Mouse (Mus musculus) heart, postnatal 10 days (tissue): ENCODE data around the gene Stab1. TPM values are rescaled to one million over a fixed set of nuclear protein-coding genes. Genes with fewer than 3 reads are reported as not detected.
A peak's percentile ranks its signal among the peaks of the same experiment; 100 is the strongest.

ENCODE experiments used
- DNase-seq, 2 experiments: peaks; one replicate each; pipeline ENCODE4 v3.0.0; 2021
- intact Hi-C: fragments of 180-260 bp; cut with DNase I; formaldehyde crosslinking; loops from one replicate; pipeline ENCODE4 v1.15.1; 2025
- total RNA-seq, 2 experiments: library from RNA; stranded (reverse); gene quantifications; 2 replicates each; pipeline ENCODE4 v1.2.3; 2021

Gene Stab1
- total RNA-seq, 2 experiments from 2014 or later, result 77.3 to 78.9 TPM

GRCm38 (mm10) chr14:31135495-31136410, 32.7 kb downstream of the Stab1 start:
- intact Hi-C loops, result loop anchor here (2.0 kb wide), 1 partner anchor 25 kb away; no protein-coding TSS in a partner anchor
- no peak for DNase-seq

- intact Hi-C loops, result no loop called here
- peak in 1 of 2 experiments; percentile 38 for DNase-seq
Measured at GRCm38 (mm10) chr14:31134015-31135000, 34.1 kb downstream of the Stab1 start.

- no peak for DNase-seq
Measured at GRCm38 (mm10) chr14:31133023-31133665, 35.3 kb downstream of the Stab1 start.

DNA sequence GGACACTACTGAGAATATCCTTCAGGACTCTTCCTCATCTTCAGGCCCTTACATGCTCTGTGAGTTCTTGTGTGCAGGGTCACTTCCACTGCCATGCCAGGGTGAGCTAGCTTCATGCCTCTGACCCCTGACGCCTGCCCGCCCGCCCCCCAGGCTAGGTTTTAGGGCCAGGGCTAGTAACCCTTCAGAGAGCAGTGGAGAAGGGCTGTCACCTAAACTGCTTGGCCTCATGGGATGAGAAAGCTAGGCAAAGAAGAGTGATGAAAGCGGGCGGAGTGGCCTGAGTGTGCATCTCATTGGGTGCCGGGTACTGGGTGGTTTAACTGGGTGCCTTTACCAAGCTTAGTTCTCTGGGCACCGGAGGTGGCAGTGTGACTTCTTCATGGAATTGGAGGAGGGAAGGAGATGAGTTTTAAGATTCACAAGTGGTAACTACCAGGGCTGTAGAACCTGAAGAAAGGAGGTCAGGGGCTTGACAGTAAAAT, 35.9 kb downstream of the Stab1 start:
- intact Hi-C loops, result no loop called here
- no peak for DNase-seq

More at GRCm38 (mm10) chr14:31133023-31133665, 35.3 kb downstream of the Stab1 start:
- intact Hi-C loops, result no loop called here

DNA sequence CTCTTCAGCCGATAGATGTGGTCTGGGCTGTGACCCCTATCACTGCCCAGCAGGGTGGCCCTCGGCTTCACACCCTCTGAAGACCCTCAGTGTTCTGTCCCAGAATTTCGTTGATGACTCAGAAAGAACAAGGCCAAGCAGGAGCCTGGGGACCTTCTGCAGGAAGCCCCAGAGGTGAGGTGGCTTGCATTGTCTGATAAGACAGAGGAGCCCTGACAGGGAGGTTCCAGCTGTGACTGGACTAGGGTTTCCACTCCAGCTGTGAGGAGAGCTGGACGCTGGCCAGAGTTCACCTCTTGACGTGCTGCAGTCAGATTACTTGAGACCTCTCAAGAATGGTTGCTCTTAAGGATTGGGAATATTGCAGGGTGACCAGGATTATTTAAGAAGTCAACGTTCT, 36.4 kb downstream of the Stab1 start:
- DNase-seq, result peak in 1 of 2 experiments; percentile 59
- intact Hi-C loops, result no loop called here

- DNase-seq, result peak; percentile 42 to 48
- intact Hi-C loops, result no loop called here
Measured at GRCm38 (mm10) chr14:31131272-31131821, 37.1 kb downstream of the Stab1 start.

DNA sequence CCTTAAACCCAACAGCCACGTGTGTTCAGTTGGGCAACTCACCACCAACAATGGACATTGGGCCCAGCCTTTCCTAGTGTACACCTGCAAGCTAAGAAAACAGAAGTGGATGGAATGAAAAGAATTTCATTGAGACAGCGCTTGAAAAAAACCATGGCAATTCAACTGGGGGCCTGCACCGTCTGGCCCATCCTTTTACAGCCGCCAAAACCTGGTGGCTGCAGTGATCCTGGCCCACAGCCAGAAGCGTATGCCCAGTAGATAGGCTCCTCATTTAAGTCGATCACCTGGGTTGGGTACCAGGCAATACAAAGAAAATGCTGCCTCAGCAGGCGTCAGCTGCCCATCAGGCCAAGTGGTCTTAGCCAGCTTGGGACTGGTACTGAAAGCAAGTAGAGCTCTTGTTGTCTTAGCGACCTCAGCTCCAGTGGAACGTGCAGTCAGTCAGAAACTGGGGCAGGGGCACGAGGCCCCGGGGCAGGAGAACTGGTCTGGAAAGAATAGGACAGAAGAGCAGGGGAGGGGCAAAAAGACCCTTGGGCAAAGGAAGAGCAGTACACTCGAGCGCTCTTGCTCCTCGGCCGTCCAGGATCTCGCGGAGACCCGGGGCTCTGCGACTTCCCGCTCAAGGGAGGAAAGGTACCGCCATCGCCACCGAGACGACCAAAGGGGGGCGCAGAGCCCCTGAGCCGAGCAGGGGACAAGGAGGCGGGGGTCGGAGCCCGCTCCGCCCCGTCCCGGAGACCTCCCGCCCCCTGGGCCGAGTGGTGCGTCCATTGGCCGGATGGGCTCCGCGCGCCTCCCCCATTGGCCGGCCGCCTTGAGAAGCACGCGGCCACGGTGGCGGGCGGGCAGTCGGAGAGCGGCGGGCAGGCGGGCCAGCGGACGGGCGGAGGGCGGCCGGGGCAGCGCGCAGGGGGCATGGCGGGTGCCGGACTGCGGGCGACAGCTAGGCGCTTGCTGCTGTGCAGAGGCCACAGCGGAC, 37.9 kb downstream of the Stab1 start, which contains the start of gene Nt5dc2:
Gene Nt5dc2, plus strand, starts transcription at position 818 of the 985 bp plus-strand sequence.
- peak; percentile 92 to 93 for DNase-seq
- intact Hi-C loops, result no loop called here

DNA sequence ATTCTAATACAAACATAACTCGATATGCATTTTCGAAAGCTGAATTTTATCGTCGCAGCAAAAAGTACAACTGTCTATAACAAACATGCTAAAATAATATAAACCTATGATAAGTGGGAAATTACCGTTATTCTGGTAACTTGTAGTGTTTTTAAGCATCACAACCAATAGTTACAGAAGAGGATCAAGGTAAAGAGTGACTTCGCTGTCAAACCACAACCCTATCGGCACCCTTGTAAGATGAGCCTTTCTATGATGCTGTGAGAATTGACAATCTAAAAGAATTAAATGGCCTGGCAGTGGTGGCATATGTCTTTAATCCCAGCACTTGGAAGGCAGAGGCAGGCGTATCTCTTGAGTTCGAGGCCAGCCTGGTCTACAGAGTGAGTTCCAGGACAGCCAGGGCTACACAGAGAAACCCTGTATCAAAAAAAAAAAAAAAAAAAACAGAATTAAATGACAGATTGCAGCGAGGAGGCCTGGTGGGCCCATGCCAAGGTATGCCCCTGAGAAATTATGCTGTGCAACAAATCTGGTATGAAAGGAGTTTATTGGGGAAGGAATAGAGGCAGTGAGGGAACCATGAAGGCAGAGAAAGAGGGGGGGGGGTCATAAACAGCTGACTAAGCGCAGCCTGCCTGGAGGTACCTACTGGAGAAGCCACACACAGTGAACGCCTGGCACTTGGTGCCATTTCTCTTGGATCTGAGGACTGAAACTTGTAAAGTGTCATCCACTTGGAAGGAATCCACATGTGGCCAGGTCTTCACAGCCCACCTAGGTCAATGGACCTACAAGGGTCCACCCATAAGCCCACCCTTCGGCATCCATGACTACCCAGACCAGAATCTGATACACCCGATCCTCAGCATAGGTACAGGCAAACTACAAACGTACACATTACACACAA, 38.9 kb downstream of the Stab1 start:
- intact Hi-C loops, result loop anchor here (2.0 to 5.0 kb wide), 2 partner anchors 65 to 123 kb away; partner anchors contain the start of genes Bap1 and Phf7
- DNase-seq, result peak in 1 of 2 experiments; percentile 24

- intact Hi-C loops, result loop anchor here (2.0 to 5.0 kb wide), 2 partner anchors 66 to 123 kb away; partner anchors contain the start of genes Bap1 and Phf7
- peak; percentile 98 for DNase-seq
Measured at GRCm38 (mm10) chr14:31128826-31129219, 39.6 kb downstream of the Stab1 start, which contains the start of gene Smim4. TSS of gene Smim4 (minus strand) at chr14:31128956.

GRCm38 (mm10) chr14:31128101-31128825, 40.2 kb downstream of the Stab1 start:
- peak; percentile 82 to 83 for DNase-seq
- intact Hi-C loops, result loop anchor here (2.0 to 5.0 kb wide), 2 partner anchors 67 to 124 kb away; partner anchors contain the start of genes Bap1 and Phf7

GRCm38 (mm10) chr14:31126826-31127225, 41.6 kb downstream of the Stab1 start:
- intact Hi-C loops, result loop anchor here (5.0 kb wide), 1 partner anchor 125 kb away; the partner anchor contains the start of genes Bap1 and Phf7
- DNase-seq, result no peak

DNA sequence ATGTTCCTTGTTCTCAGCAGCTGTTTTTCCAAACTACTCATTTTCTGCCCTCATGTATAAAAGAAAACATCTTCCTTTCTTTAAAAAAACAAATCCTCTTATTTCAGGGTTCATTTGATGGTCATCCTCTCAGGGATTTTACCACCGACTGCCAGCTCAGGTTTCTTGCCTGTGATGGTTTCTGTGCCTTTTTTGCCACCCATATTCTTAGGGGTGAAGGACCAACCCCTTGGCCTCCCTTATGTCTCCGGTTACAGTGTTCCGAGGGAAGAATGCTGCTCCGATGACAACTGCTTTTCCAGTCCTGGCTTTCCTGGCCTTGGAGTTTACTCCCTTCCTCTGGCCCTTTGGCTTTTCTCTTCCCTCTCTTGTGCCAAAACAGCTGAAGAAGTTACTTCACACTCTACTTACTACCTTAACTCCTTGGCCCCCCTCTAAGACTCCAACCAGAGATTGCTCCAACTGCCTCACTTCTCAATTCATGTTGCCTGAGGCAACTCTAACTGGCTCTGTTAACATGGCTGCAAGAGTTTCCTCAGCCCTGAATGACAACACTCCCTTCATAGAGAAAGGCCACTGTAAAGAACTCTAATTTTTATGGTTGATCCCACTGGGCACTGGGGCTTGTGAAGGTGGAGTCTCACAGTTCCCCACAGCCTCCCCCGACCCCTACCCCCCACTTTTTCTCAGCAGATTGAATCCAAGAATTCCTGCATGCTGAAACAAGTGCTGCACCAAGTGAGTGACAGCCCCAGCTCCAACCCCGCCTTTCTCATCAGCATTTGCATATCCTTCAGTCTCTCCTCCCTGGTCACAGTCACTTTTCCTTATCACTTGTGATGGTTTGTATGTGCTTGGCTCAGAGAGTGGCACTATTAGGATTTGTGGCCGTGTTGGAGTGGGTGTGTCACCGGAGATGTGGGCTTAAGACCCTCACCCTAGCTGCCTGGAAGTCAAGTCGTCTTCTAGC, 43.0 kb downstream of the Stab1 start:
- intact Hi-C loops, result loop anchor here (5.0 kb wide), 1 partner anchor 127 kb away; the partner anchor contains the start of genes Bap1 and Phf7
- peak in 1 of 2 experiments; percentile 24 for DNase-seq

DNA sequence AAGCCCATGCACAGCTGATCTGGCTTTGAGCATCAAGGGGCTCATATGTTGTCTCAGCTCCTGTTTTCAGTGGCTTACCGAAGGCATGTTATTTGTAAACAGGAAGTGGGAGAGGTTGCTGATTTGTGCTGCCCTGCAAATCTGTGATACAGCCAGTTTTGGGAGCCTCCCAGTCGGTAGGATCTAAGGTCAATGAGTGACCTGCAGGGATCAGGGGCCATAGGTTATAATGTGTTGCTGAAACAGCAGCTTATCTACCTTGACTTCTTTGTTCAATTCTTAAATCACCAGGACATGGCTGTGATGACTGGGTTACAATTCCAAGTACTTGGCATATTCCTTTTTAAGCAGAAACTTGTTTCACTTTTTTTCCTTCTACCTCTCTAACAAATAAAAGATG, 52.9 kb downstream of the Stab1 start:
- intact Hi-C loops, result no loop called here
- DNase-seq, result no peak

GRCm38 (mm10) chr14:31114011-31114410, 54.4 kb downstream of the Stab1 start:
- DNase-seq, result no peak
- intact Hi-C loops, result no loop called here

DNA sequence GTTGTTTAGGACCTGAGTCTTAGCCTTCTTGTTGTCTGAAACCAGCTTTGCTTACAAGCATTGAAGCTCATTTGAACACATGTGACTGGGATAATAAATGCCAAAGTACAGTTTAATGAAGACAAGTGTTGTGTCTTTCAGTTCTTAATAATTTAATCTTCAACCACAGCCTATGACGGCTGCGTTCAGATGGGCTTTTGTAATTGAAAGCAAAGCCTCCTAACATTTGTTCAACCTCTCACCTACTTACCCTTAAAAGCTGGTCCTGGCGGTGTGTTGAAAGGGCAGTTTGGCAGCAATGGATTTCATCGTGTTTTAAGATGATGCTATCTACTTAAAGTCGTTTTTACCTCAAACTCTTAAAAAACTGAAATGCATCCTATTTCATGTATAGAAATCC, 56.3 kb downstream of the Stab1 start:
- intact Hi-C loops, result no loop called here
- no peak for DNase-seq
